Mouse (Mus musculus) left cerebral cortex, adult 11 months (tissue): ENCODE results near the gene Orm1.

Experiments
- DNase-seq: peaks from one replicate; pipeline ENCODE4 v3.0.0; 2022; ENCODE audit warnings: low spot score

Orm1 gene

DNA sequence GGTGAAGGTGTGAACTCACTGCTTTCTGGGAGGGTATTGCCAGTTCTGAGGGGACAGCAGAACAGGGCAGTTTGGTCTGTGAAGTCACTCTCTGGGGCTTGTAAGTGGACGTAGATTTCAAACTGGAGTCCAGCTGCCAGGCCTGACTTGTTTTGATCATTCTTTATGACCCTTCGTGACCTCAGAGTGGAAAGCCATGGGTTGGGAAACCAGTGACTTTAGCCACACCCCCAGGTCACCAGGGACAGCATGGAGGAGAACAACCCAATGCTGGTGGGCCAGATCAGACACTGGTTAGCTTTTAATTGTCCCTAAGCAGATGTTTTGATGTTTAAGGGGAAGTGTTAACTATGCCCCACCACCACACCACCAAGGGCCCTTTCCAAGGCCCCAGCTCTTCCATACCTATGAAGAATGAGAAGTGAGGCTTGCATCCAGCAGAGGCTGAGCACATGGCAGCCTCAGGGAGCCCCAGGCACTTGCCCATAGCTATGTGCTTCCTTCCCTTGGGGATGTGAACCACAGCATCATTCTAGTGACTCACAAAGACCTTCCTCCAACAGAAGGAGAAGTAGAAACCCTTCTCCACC, 12.7 kb downstream of the Orm1 start:
- DNase-seq: no peak

DNA sequence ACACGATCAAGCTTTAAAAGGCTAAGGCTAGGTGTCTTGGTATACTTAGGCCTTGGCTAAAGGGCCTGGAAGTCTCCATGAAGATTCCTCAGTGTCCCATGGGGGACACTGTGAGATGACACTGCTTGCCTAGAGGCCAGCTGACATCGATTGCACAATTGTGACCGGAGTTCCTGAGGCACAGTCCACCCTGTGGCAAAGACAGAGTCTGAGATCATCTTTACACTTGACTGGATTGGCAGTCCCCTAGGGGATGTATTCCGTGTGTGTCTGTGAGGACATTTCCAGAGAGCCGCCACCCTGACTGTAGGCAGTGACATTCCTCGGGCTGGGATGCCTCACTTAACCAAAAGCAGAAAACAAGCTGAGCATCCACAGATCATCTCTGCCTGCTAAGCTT, 15.5 kb downstream of the Orm1 start:
- DNase-seq: no peak

- no peak for DNase-seq
These were observed 17.8 kb downstream of the Orm1 start, which contains the start of gene Orm2 for GRCm38 (mm10) chr4:63362150-63362549. Orm2 (plus strand) TSS chr4:63362449.

GRCm38 (mm10) chr4:63368577-63368976, 24.2 kb downstream of the Orm1 start:
- peak; percentile 74 for DNase-seq

DNA sequence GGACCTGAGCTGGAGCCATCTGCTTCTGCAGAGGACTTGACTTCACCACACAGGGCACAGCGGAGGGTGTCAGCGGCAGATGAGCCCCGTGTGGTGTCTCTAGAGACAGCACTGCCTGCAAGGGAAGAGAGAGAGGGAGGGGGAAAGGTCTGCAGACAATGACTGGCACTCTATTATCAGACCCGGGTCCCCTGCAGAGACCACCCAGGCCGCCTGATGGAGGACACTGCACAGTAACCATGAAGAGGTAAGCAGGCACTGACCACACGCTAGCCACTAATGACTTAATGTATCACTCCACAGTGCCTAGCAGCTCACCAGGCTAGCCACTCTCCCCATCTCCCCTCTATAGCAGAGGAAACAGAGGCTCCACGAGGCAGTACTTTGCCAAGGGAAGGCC, 26.5 kb downstream of the Orm1 start:
- no peak for DNase-seq

DNA sequence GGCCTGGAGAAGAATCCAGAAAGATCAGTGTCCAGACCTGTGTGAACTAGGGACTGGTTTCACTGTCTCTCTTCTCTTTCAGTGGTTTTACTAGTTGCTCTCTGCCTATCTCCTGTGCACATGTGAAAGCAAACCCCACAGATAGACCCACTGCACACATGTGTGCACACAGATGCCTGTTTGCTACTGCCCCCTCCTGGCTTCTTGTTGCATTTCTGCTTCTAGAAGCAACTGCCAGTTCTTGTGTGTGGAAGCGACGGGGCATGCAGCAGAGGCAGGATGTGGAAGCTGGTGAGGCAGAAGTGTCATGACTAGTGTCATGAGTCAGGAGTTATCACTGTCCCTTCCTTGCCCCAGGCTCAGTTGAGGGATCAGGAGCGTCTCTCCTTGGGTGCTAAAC, 27.5 kb downstream of the Orm1 start:
- DNase-seq: no peak

DNA sequence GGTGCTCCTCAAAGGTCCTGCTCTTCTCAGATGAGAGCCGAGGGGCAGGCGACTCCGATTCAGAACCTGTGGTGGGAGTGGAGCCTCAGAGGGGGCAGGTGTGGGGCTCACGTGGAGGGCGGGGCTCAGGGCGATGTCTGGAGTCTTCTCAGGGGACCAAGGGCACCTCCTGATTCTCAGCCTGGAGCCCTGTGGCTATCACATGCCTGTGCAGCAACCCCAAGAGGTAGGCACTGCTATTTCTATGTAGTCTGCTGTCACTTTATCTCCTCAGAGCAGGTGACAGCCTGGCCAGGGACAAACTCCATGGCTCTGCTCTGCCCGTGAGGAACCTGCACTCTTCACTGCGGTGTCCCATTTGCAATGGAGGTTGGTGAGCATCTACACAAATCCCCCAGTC, 29.0 kb downstream of the Orm1 start:
- no peak for DNase-seq

DNA sequence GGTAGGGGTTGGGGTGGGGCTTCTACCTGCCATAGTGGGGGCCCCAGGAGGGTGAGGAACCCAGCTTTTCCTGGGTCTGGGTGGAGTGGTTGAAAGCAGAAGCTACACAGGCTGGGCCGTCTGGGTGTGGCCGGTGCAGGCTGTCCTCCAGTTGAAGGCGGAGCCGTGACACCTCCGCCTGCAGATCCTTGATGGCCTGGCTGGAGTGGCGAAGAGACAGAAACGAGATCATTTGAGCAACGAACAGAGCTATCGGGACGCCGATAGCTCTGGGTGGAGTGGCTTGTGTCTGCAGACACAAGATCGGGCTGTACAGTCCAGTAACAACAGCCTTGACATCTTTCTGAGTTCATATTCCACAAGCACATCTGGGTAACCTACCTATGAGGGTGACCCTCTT, 30.0 kb downstream of the Orm1 start:
- DNase-seq: no peak

- no peak for DNase-seq
These were observed 31.0 kb downstream of the Orm1 start for GRCm38 (mm10) chr4:63375367-63375766.

DNA sequence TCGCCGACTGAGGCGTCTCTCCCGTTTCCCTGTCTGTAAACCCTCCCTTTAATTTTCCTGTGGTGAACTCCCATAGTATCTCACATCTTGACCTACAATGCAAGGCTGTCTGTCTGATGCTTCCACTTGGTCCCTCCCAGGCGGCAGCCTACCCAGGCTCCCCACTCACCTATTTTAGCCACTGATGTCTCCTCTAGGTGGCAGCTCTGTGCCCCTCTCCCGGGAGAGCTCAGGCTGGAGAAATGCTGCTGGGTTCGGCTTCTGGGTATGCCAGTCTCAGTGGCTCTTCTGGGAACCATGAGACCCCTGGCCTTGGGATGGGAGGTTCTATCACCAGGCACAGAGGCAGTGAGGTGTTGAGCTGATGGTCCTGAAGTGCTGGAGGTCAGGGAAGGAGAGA, 33.1 kb downstream of the Orm1 start:
- DNase-seq: no peak

DNA sequence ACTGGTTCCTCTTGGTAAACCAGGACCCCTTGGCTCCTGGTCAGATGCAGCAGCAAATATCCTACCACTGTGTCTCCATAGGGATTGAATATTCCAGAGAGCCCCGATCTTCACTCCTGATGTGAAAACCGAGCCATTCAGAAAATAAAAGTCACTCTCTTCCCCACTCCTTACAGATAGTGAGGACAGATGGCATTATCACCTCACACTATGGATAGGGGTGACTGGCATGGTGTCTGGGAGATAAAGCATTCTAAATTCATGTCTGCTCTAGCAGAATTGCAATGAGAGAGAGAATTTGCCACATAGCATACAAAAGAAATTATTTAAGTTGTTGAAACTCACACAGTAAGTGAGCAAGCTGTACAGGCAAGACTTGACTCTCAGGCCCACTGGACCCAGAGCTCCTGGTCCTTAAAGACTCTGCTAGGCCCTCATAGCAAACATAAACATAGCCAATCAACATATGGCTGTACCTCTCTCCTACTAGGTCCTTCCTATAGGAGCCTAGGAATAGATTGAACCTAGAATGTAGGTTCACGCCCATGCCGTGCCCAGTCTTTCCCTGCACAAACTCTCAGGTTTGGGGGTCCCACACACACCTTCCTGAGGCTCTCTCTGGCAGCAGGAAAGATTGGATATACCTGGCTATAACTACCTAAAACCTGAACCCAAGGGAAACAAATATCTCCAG, 38.5 kb downstream of the Orm1 start:
- no peak for DNase-seq

DNA sequence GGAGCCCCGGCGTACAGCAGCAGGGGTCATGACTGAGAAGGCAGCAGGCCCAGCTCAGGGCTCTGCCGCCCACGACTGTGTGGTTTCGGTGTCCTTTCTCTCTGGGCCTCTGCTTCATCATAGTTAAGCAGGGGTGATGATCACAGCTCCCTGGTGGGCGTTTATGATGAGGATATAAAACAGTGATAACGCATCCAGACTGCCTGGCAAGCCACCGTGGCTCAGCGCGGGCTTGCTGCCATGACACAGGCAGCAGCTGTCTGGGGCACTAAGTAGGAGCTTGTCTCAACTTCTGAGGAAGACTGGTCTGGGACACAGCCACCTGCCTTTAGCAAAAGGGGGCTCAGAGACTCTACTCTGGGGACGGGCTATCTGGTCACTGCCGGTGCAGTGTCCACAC, 39.1 kb downstream of the Orm1 start:
- no peak for DNase-seq

- no peak for DNase-seq
These were observed 39.9 kb downstream of the Orm1 start for GRCm38 (mm10) chr4:63384262-63384661.

- no peak for DNase-seq
These were observed 40.9 kb downstream of the Orm1 start for GRCm38 (mm10) chr4:63385253-63385652.

- DNase-seq: no peak
These were observed 41.4 kb downstream of the Orm1 start for GRCm38 (mm10) chr4:63385784-63386183.

DNA sequence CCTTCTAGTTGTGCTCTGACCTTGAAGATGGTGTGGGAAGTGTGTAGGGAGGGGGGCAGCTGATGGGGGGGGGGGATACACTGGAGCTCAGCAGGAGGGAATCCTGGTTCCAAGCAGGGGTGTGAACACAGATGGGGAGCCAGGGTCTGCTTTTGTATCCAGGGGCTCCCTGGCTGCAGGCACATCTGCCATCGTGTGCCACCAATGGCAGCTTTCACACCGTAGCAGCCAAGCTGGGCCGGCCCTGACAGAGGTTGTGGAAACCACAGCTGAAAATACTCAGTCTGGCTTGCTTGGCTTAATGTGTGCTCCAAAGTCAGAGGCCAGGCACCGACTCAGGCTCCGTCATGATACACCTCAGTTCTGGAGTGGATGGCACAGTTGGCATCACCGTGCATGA, 43.7 kb downstream of the Orm1 start:
- no peak for DNase-seq

DNA sequence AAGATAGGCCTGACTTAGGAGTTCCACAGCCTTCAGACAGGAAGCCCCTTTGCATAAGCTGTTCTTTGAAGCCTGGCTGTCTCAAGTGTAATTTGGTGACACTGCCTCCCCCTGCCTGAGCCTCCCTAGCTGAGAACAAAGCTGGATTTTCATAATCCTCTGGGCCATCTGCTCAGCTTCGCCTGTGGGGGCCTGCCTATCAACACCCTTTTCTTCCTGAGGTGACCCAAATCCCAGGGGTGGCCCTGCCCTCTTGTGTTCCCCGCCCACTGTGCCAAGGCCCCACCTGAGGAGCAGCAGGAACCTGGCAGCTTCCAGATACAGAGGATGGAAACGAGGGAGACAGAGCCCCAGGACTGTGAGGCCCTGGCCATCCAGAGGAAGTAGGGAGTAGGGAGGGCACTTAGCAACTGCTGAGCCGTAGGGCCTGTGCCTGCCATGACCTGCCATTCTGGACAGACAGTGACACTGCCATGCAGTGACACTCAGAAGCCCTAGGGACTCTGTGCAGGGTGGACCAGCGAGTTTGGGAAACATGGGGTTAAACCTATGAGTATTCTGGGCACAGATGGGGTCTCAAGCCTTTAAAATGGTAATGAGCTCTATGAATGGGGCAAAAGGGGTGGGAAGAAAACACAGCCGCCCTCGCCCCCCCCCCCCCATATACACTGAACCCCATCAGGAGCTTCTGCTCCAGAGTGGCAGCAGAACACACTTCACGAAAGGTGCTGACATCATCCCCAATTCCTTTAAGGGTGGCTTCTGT, 44.9 kb downstream of the Orm1 start:
- no peak for DNase-seq

GRCm38 (mm10) chr4:63389887-63390528, 45.6 kb downstream of the Orm1 start:
- no peak for DNase-seq

DNA sequence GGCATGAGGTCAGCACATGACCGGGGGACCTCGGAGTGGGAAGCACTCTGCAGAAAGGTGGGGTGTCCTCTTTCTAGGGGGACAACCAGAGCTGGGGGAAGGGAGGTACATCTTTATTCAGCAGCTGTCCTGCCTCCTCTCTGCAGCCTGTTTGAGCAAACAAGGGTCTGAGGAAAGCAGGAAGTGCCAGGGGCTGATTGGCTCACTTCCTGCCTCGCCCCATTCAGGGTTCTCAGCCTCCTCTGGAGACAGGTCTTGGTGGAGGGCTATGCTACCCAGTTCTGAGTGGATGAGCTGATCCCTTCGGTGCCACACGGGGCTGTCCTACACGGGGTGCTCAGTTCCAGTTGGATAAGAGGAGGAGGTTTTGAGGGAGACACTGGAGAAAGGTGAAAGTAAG, 47.0 kb downstream of the Orm1 start:
- no peak for DNase-seq
